Mouse (Mus musculus) spleen, adult 2 months (tissue): ENCODE measurements around the gene Hoxd3.

Experiments
- CTCF ChIP-seq: fragments of 200-500 bp; IDR thresholded peaks from 2 replicates; pipeline ENCODE4 v1.5.1; 2011; ENCODE audit warnings: mild to moderate bottlenecking, inconsistent platforms; ENCODE audit not compliant: insufficient read depth, insufficient read length, insufficient replicate concordance; ENCODE audit errors: extremely low read depth
- POLR2A ChIP-seq: fragments of 200-500 bp; IDR thresholded peaks from 2 replicates; pipeline ENCODE4 v1.6.1; 2011; ENCODE audit warnings: low read depth, low read length, inconsistent platforms

DNA sequence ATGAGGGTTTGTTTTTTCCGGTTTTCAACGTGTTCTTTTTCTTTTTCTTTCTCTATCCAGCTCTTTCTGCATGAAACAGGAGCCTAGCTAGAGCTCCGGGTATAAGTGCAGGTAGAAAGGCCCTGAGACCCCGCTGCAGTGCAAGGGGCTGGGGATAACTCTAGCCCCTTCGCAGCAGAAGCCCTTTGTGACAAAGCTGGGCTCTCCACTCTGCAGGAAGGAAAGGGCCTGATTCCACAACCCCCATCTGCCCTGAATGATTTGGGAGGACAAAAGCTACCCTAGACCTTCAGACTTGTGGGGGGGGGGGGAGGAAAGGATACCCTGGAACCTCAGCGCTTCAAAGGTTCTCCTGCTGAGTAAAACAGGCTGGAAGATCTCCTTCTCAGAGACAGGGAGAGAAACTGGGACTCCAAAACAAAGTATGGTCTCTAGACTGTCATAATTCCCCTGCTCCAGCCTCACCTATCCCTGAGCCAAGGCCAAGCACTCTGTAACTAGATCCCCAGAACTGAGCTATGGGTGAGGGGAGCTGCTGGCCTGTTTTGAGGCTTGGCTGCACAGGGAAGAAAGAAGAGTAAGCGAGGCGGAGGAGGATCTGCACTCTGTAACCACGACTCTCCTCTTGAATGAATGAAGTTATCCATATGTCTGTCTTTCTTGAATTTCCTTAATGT lies 35.2 kb upstream of the Hoxd3 start:
- no peak for TF ChIP-seq CTCF
- no peak for TF ChIP-seq POLR2A
